Mouse (Mus musculus) lung, adult 2 months (tissue): Measurements from ENCODE around the gene Tmem145.

ENCODE experiments used
- CTCF ChIP-seq: fragments of 200-500 bp; IDR thresholded peaks from 2 replicates; pipeline ENCODE4 v1.5.1; 2011; ENCODE audit warnings: mild to moderate bottlenecking, low read length, control low read depth; ENCODE audit not compliant: insufficient read depth
- POLR2A ChIP-seq: fragments of 200-500 bp; IDR thresholded peaks from 2 replicates; pipeline ENCODE4 v1.6.1; 2011; ENCODE audit warnings: low read depth, mild to moderate bottlenecking, control low read depth, low read length, borderline replicate concordance; ENCODE audit errors: extremely low read depth

DNA sequence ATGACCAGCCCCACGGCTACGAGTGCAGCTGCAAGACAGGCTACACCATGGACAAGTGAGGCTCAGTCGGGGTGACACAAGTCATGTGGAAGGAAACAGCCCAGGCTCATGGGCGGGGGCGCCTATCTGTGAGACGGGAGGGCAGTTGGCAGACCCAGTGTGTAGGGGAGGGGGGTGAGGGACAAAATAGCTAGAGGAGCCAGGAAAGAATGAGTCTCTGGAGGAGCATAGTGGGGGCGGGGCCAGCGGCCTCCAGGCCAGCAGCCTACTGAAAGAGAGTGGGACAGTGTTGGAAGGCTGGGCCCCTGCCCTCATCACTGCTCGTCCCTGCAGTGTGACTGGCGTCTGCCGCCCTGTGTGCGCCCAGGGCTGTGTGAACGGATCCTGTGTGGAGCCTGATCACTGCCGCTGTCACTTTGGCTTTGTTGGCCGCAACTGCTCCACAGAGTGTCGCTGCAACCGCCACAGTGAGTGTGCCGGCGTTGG is 52.9 kb downstream of the Tmem145 start:
- TF ChIP-seq POLR2A = no peak
- TF ChIP-seq CTCF = no peak
